Mouse (Mus musculus): Measurements from ENCODE around the gene 4930544D05Rik.
A peak's percentile ranks its signal among the peaks of the same experiment; 100 is the strongest.

The 4930544D05Rik gene

DNA sequence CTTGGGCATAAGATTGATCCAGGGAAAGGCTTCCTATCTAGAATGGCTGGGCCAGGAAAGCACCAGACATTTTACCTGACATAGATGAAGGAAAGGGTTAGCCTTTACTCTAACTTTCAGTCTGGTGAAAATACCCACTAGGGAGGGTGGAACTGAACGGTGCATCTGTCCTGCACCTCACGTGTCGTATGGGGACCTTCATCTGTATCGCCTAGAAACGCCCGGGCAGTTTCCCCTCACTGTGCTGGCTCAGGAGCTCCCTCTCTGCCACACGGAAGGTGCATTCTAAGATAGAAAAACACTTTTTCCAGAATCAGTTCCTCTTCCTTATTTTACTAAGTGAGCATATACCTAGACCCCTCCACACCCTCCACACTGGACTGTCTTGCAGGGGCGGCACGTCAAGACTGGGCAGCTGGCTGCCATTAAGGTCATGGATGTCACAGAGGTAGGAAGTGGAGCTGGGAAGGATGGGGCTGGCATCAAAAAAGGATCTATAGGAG is 17.1 kb upstream of the 4930544D05Rik start:
- no peak for DNase-seq (ENCODE audit: low spot score)

DNA sequence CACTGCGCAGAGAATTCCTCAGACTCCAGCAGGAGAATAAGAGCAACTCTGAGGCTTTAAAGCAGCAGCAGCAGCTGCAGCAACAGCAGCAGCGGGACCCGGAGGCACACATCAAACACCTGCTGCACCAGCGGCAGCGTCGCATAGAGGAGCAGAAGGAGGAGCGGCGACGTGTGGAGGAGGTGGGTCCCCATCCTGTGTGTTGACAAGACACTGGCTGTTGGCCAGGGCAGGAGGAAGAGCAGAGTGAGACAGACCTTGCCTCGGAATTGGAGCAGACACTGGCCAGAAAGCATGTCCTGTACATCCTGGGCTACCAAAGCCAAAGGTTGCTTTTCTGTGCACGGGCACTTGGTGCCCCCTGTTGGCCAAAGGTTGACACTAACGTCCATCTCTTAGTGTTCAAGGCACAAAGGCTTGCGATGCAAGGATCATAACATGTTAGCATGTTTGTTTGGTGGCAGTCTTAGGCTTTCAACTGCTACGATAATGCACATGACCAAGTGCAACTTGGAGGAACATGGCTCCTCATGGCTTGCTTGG is 10.6 kb upstream of the 4930544D05Rik start:
- DNase-seq (ENCODE audit: low spot score), result peak; percentile 87

DNA sequence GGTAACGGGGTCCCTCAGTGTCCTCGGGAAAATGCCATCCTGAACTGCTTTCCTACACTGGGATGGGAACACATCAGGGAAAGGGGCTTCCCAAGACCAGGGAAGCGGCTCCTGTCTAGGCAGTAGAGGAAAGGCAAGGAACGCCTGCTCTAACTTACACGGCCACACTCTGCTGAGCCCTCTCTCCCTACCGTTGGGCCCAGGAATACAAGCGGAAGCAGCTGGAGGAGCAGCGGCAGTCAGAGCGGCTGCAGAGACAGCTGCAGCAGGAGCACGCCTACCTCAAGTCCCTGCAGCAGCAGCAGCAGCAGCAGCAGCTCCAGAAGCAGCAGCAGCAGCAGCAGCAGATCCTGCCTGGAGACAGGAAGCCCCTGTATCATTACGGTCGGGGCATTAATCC is 8.9 kb upstream of the 4930544D05Rik start:
- no peak for DNase-seq (ENCODE audit: low spot score)

- no peak for DNase-seq (ENCODE audit: low spot score)
Observed at GRCm38 (mm10) chr11:70607611-70608010, 8.0 kb upstream of the 4930544D05Rik start.

DNA sequence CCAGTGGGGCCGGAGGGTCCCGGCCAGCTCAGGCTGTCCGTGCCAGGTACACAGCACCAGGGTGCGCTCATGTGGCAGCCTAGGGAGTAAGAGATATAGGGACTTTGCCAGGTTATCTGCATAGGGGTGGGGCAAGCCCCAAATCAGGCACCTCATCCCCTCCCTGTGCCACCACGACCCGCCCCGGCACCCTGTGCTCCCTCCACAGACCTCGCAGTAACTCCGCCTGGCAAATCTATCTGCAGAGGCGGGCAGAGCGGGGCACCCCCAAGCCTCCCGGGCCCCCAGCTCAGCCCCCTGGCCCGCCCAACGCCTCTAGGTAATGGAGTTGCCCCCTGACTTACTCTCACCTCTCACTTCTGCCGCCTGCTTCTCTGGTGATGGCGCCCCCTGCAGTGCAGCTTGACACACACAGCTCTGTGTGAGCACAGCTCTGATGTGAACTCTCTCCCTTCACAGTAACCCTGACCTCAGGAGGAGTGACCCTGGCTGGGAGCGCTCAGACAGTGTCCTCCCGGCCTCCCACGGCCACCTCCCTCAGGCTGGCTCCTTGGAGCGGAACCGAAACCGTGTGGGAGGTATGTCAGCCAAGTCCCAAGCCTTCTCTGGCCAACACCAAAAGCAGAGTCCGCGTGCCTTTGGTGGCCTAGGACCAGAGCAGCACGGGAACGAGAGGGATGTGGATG is 7.1 kb upstream of the 4930544D05Rik start:
- DNase-seq (ENCODE audit: low spot score), result peak; percentile 26

DNA sequence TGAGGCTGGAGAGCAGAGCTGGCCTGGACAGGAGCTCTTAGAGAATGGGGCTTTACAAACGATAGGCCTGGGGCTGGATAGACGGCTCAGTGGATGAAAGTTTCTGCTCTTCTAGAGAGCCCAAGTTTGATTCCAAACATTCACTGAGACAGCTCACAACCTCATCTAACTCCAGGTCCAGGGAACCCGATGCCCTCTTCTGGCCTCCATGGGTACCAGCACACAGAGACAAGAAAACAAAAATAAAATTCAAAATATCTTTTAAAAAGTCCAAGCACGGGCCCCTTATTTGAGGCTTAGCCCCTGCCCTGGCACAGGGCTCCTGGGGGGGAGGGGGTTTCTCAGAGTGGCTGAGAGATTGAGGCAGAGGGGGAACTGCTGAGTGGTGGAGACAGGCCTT is 4.9 kb upstream of the 4930544D05Rik start:
- no peak for DNase-seq (ENCODE audit: low spot score)

- no peak for DNase-seq (ENCODE audit: low spot score)
Observed at GRCm38 (mm10) chr11:70612505-70612904, 3.1 kb upstream of the 4930544D05Rik start.

DNA sequence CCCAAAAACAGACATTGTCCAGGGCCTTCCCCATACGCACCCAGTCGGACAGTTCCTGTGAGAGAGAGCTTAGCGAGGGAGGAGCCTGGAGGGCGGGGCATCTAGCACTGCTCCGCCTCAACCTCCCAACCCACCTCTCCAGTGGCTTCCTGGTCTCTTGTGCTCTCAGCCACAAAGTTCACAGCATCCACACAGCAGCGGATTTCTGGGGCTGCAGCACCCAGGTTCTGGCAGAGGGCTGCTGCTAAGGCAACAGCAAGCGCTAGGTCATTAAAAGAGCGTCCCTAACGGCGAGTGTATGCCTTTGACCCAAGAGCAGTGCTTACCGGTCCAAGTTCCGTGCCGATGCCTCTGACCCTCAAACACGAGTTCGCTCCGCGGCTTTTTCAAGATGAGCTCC is 574 bp upstream of the 4930544D05Rik start:
- DNase-seq (ENCODE audit: low spot score), result peak; percentile 65

DNA sequence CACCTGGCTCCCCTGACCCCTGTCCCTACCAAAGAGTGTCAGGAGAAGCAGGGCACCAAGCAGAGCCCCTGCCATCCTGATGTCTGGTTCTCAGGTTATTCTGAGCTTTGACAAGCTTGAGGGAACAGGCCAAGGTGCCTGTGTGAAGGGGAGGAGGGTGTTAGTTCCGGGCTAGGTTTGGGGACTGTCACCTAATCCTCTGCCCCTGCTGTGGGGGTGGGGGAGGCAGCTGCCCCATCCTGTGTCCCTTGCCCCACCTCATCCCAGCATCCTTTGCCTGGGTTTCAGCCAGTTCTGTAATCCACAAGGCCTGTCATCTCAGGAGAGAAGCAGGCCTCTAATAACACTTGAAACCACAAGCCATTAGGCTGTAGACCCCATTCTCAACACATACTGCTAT is 3.5 kb downstream of the 4930544D05Rik start, which contains the start of gene Chrne:
Gene Chrne (minus strand): TSS at position 116 of the 400 bp plus-strand sequence.
- no peak for DNase-seq (ENCODE audit: low spot score)

GRCm38 (mm10) chr11:70621972-70622814 is 6.5 kb downstream of the 4930544D05Rik start:
- no peak for DNase-seq (ENCODE audit: low spot score)

GRCm38 (mm10) chr11:70623053-70623742 is 7.5 kb downstream of the 4930544D05Rik start:
- DNase-seq (ENCODE audit: low spot score), result no peak

- DNase-seq (ENCODE audit: low spot score), result peak; percentile 74
Observed at GRCm38 (mm10) chr11:70625473-70625872, 9.8 kb downstream of the 4930544D05Rik start.

DNA sequence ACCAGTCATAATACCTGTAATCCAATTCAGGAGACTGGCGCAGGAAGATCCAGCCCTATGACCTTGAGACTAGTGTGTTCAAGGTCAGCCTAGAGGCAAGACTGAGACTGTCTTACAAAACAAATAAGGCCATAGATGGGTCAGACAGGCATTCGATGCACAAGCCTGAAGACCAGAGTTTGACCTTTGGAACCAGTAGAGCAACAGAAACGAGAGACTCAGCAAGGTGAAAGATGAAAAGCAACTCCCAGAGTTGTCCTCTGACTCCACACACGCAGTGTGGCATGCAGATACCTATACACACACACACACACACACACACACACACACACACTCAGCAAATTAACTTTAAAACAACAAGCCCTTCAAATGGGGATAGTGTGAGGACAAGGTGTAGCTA is 11.2 kb downstream of the 4930544D05Rik start:
- DNase-seq (ENCODE audit: low spot score), result no peak

DNA sequence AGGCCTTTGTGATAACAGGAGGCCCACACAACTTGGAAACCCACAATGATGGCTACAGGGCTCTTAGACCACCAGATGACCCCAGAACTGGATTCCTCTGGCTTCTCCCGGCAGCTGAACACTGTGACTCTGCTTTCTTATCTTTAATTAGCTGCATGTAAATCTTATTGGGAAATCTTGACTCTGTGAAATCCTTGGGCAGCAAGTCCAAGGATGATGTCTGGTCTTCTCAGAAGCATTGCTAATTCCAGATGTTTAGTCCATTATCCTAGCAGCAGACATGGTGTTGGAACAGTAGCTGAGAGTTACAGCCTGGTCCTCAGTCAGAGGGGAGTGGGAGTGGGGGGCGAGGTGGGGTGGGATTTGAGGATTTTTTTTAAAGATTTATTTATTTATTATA is 12.8 kb downstream of the 4930544D05Rik start:
- DNase-seq (ENCODE audit: low spot score), result no peak

DNA sequence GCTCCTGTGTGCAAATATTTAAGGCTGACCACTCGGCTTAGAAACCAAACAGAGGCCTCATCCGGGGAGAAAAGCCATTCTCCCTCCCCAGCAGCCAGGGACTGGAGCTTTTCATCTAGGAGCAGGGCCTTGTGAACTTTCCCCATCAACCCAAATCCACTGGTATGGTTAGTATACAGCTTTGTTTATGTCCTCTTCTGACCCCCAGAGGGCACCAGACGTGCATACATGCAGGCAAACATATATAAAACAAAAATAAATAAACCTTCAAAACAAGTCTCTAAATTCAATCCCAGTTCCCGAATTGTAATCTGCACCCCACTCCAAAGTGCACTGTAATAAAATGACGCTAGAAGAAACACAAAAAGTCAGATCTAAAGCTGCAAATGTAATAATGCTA is 13.9 kb downstream of the 4930544D05Rik start:
- peak; percentile 47 for DNase-seq (ENCODE audit: low spot score)

DNA sequence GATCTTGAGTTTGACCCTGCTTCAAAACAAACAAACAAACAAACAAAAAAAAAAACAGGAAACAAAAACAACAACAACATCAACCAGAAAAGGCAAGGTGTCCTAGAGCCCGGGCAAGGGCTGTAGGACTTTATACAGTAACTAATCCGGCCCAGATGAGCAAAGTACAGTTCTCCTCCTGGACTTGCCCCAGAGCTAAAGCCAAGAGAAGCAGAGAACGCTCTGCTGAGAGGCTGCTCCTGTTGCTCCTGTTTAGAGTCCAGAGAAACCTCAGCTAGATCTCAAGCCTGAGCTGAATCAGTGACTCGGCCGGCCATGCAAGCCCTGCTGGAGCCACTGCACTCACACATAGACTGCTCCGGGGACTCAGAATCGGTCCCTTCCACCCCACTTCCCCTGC is 14.5 kb downstream of the 4930544D05Rik start:
- no peak for DNase-seq (ENCODE audit: low spot score)

DNA sequence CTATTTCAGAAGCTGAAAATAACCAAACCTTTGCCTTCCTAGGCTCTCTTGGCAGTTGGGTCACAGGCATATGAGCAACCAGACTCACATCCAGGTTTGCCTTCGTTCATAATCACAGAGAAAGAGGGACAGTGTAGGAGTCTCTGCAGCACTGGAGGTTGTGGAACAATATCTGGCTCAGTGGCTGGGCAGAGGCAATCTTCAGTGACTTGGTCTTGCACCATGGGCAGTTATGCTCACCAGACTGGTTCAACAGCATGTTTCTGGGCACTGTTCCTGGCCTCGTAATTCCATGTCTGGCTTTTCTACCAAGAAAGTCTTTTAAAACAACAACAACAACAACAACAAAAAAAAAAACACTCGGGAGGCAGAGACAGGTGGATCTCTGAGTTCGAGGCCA is 20.0 kb downstream of the 4930544D05Rik start:
- DNase-seq (ENCODE audit: low spot score), result no peak

- DNase-seq (ENCODE audit: low spot score), result no peak
Observed at GRCm38 (mm10) chr11:70637764-70638163, 22.1 kb downstream of the 4930544D05Rik start.

- DNase-seq (ENCODE audit: low spot score), result no peak
Observed at GRCm38 (mm10) chr11:70638293-70638692, 22.6 kb downstream of the 4930544D05Rik start.

DNA sequence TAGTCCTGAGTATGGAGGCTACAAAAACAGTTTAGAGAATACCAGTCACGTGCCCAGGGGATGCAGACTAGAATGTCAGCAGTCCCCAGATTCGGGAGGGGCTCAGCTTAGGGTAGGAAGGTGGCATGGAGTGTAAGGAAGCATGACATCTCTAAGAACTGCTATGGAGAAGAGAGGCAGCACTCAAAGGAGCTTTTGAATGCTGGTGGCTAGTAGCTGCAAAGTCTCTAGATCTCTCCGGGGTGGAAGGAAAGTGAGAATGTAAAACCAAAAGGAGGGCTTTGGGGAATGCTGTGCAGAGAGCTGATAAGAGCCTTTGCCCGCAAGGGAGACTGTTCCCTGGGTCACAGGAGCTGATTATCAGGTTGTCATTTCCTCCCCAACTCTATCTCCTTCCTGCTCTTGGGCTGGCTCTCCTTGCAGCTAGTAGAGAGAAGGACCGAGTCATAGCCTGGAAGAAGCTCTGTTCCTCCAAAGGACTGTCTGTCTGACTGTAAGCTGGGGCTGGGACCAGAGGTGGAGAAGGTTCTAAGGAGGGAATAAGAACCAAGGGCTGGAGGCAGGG is 23.1 kb downstream of the 4930544D05Rik start, which contains the start of gene Gp1ba:
Gene Gp1ba (plus strand): TSS at position 409 of the 565 bp plus-strand sequence.
- no peak for DNase-seq (ENCODE audit: low spot score)

- DNase-seq (ENCODE audit: low spot score), result no peak
Observed at GRCm38 (mm10) chr11:70639976-70640375, 24.3 kb downstream of the 4930544D05Rik start.

DNA sequence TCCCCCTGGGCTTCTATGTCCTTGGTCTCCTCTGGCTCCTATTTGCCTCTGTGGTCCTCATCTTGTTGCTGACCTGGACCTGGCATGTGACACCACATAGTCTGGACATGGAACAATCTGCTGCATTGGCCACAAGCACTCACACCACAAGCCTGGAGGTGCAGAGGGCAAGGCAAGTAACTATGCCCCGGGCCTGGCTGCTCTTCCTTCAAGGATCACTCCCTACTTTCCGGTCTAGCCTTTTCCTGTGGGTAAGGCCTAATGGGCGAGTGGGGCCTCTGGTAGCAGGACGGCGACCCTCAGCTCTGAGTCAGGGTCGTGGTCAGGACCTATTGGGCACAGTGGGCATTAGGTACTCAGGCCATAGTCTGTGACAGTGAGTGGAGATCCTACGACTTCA is 25.6 kb downstream of the 4930544D05Rik start:
- DNase-seq (ENCODE audit: low spot score), result no peak
